Mouse (Mus musculus): ENCODE results near the gene Tesc. TPM values are rescaled to one million over a fixed set of nuclear protein-coding genes. Genes with fewer than 3 reads are reported as not detected.

The Tesc gene
- total and polyA plus RNA-seq, 2 experiments from 2014 or later: 4.7 to 8.2 TPM

DNA sequence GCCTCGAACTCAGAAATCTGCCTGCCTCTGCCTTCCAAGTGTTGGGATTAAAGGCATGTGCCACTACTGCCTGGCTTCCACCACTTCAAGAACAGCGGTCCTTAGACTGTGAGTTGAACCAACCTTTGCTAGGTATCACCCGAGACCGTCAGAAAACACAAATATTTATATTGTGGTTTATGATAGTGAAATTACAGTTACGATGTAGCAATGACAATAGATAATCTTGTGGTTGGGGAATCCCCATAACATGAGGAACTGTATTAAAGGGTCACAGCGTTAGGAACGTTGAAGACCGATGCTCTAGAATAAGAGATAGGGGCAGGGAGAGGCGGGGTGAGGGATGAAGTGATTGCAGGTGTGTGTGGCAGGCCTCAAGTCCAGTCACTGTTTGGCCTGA is 17.8 kb downstream of the Tesc start:
- Histone ChIP-seq H3K4me3 (ENCODE audit: low read depth, low read length) (no peak overlapping the region), H3K27me3 (ENCODE audit: insufficient read depth, low read length) (no peaks in the 10 kb centered on the region), H3K9ac (replicated peaks; ENCODE audit: low read length, poor library complexity, severe bottlenecking) (no peak overlapping the region), H3K36me3 (ENCODE audit: insufficient read depth, low read length) (no peaks in the 10 kb centered on the region), H3K9me3 (ENCODE audit: low read length) (no peaks in the 10 kb centered on the region), H3K27ac (ENCODE audit: low read depth, low read length) (no peak overlapping the region), H3K4me2 (ENCODE audit: low read depth, low read length, poor library complexity, severe bottlenecking) (no peak overlapping the region), H3K4me1 (ENCODE audit: insufficient read depth, low read length) (no peaks in the 10 kb centered on the region)
- TF ChIP-seq CTCF (IDR thresholded peaks at IDR 0.05): no peak
- WGBS: 96% methylated on average over 9 of the region's 9 CpGs
- no peak for ATAC-seq (ENCODE audit: low FRiP score)
- no peak for DNase-seq (ENCODE audit: low spot score)

DNA sequence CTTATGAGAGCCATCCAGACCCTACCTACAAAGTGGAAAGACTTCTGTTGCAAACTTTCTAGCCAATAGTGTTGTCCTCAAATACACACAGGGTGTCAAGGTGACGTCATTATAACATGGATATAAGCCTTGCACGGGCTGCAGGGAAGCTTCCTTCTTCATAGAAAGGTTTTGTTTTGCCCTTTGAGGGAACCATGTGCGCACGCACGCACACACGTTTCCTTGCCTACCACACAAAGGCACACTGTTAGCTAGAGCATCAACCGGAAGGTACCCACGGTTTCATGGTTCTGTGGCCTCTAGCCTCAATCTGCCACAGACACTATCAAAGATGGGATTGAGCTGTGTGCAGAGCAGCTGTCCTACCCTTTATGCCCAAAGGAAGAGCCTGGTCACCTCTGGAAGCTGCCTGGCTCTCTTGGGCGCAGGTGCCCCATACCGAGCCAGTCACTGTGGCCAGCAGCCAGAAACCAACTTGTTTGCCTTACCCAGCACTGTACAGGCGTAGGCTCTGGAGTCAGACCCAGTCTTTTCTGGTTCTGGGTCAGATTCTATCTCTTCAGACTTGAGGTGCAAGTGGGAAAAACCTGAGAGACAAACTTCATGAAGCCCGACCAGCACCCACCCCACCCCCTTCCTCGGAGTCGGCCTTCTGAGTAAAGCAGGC is 19.7 kb downstream of the Tesc start:
- no peak for TF ChIP-seq CTCF (IDR thresholded peaks at IDR 0.05)
- H3K36me3 ChIP-seq (ENCODE audit: insufficient read depth, low read length): no peaks in the 10 kb centered on the region
- H3K4me3 ChIP-seq (ENCODE audit: low read depth, low read length): no peak overlapping the region
- DNase-seq (ENCODE audit: low spot score): no peak
- H3K27ac ChIP-seq (ENCODE audit: low read depth, low read length): no peak overlapping the region
- H3K27me3 ChIP-seq (ENCODE audit: insufficient read depth, low read length): no peaks in the 10 kb centered on the region
- no peaks in the 10 kb centered on the region for H3K9me3 ChIP-seq (ENCODE audit: low read length)
- no peak overlapping the region for H3K4me2 ChIP-seq (ENCODE audit: low read depth, low read length, poor library complexity, severe bottlenecking)
- WGBS: 89% methylated on average over 14 of the region's 14 CpGs
- no peak overlapping the region for H3K9ac ChIP-seq (replicated peaks; ENCODE audit: low read length, poor library complexity, severe bottlenecking)
- no peaks in the 10 kb centered on the region for H3K4me1 ChIP-seq (ENCODE audit: insufficient read depth, low read length)
- ATAC-seq (ENCODE audit: low FRiP score): no peak

- Histone ChIP-seq H3K27me3 (ENCODE audit: insufficient read depth, low read length) (no peaks in the 10 kb centered on the region), H3K4me3 (ENCODE audit: low read depth, low read length) (no peak overlapping the region), H3K4me1 (ENCODE audit: insufficient read depth, low read length) (no peaks in the 10 kb centered on the region), H3K9me3 (ENCODE audit: low read length) (no peaks in the 10 kb centered on the region), H3K9ac (replicated peaks; ENCODE audit: low read length, poor library complexity, severe bottlenecking) (no peak overlapping the region), H3K4me2 (ENCODE audit: low read depth, low read length, poor library complexity, severe bottlenecking) (no peak overlapping the region), H3K36me3 (ENCODE audit: insufficient read depth, low read length) (no peaks in the 10 kb centered on the region), H3K27ac (ENCODE audit: low read depth, low read length) (no peak overlapping the region)
- 86% methylated on average over 4 of the region's 4 CpGs for WGBS
- no peak for TF ChIP-seq CTCF (IDR thresholded peaks at IDR 0.05)
- no peak for DNase-seq (ENCODE audit: low spot score)
- ATAC-seq (ENCODE audit: low FRiP score): no peak
Measured at GRCm38 (mm10) chr5:118048412-118048811, 20.9 kb downstream of the Tesc start.

- no peaks in the 10 kb centered on the region for H3K36me3 ChIP-seq (ENCODE audit: insufficient read depth, low read length)
- H3K4me3 ChIP-seq (ENCODE audit: low read depth, low read length): no peak overlapping the region
- H3K9me3 ChIP-seq (ENCODE audit: low read length): no peaks in the 10 kb centered on the region
- WGBS: 83% methylated on average over 5 of the region's 5 CpGs
- no peak overlapping the region for H3K27ac ChIP-seq (ENCODE audit: low read depth, low read length)
- H3K4me1 ChIP-seq (ENCODE audit: insufficient read depth, low read length): no peaks in the 10 kb centered on the region
- H3K27me3 ChIP-seq (ENCODE audit: insufficient read depth, low read length): no peaks in the 10 kb centered on the region
- no peak overlapping the region for H3K4me2 ChIP-seq (ENCODE audit: low read depth, low read length, poor library complexity, severe bottlenecking)
- DNase-seq (ENCODE audit: low spot score) (no peak), ATAC-seq (ENCODE audit: low FRiP score) (no peak)
- no peak for TF ChIP-seq CTCF (IDR thresholded peaks at IDR 0.05)
- H3K9ac ChIP-seq (replicated peaks; ENCODE audit: low read length, poor library complexity, severe bottlenecking): no peak overlapping the region
Measured at GRCm38 (mm10) chr5:118048928-118049327, 21.4 kb downstream of the Tesc start.

GRCm38 (mm10) chr5:118050743-118051142 is 23.2 kb downstream of the Tesc start:
- WGBS: 87% methylated on average over 4 of the region's 4 CpGs
- no peak overlapping the region for H3K27ac ChIP-seq (ENCODE audit: low read depth, low read length)

DNA sequence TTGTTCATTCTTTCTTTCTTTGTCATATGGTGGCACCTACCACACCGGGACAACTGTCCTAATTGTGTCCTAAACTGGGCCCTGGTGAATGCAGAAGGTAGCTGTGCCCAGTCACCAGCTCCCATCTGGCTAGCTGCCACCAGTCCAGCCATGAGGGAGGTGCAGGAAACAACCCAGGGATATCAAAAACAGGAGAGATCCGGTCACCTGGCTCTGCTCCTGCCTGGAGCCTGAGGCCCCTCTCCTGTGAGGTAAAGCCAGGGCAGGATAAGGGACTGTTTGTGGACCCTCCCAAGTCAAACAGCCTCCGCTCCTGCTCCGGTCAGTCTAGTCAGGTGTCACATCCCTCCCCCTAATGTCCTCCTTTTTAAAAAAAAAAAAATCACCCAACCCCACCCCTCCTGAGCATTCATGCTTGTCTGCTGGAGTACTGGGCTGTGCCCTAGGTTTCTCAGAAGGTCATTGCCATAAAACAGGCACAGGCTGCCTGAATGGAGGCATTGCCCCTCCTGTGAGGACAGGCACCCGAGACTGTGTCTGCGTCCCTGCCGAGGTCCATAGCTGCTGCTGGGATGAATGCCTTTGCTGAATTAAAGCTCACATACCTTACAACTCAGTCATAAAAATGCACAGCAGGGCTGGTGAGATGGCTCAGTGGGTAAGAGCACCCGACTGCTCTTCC is 24.6 kb downstream of the Tesc start:
- Histone ChIP-seq H3K9ac (replicated peaks; ENCODE audit: low read length, poor library complexity, severe bottlenecking) (no peak overlapping the region), H3K27me3 (ENCODE audit: insufficient read depth, low read length) (no peaks in the 10 kb centered on the region), H3K4me3 (ENCODE audit: low read depth, low read length) (no peak overlapping the region), H3K36me3 (ENCODE audit: insufficient read depth, low read length) (no peaks in the 10 kb centered on the region), H3K27ac (ENCODE audit: low read depth, low read length) (no peak overlapping the region), H3K9me3 (ENCODE audit: low read length) (no peaks in the 10 kb centered on the region), H3K4me1 (ENCODE audit: insufficient read depth, low read length) (no peaks in the 10 kb centered on the region), H3K4me2 (ENCODE audit: low read depth, low read length, poor library complexity, severe bottlenecking) (no peak overlapping the region)
- DNase-seq (ENCODE audit: low spot score) (no peak), ATAC-seq (ENCODE audit: low FRiP score) (no peak)
- WGBS: 82% methylated on average over 8 of the region's 8 CpGs
- TF ChIP-seq CTCF (IDR thresholded peaks at IDR 0.05): no peak

More at GRCm38 (mm10) chr5:118050743-118051142, 23.2 kb downstream of the Tesc start:
- no peaks in the 10 kb centered on the region for H3K9me3 ChIP-seq (ENCODE audit: low read length)
- no peak for ATAC-seq (ENCODE audit: low FRiP score)
- H3K36me3 ChIP-seq (ENCODE audit: insufficient read depth, low read length): no peaks in the 10 kb centered on the region
- no peak for DNase-seq (ENCODE audit: low spot score)
- TF ChIP-seq CTCF (IDR thresholded peaks at IDR 0.05): no peak
- no peaks in the 10 kb centered on the region for H3K4me1 ChIP-seq (ENCODE audit: insufficient read depth, low read length)
- H3K4me3 ChIP-seq (ENCODE audit: low read depth, low read length): no peak overlapping the region
- no peaks in the 10 kb centered on the region for H3K27me3 ChIP-seq (ENCODE audit: insufficient read depth, low read length)
- H3K9ac ChIP-seq (replicated peaks; ENCODE audit: low read length, poor library complexity, severe bottlenecking): no peak overlapping the region
- H3K4me2 ChIP-seq (ENCODE audit: low read depth, low read length, poor library complexity, severe bottlenecking): no peak overlapping the region

All from midbrain, postnatal 0 days (tissue).